Mouse (Mus musculus) bone marrow macrophage, adult 2 months (primary cell): Measurements from ENCODE around the gene Cpa2.

Experiments used
- CTCF ChIP-seq: IDR thresholded peaks from 2 replicates; pipeline ENCODE4 v1.5.1; 2012; ENCODE audit warnings: low read depth, mild to moderate bottlenecking, low read length, moderate library complexity
- POLR2A ChIP-seq: IDR thresholded peaks from 2 replicates; pipeline ENCODE4 v1.6.1; 2012; ENCODE audit warnings: mild to moderate bottlenecking, low read depth, low read length, borderline replicate concordance

DNA sequence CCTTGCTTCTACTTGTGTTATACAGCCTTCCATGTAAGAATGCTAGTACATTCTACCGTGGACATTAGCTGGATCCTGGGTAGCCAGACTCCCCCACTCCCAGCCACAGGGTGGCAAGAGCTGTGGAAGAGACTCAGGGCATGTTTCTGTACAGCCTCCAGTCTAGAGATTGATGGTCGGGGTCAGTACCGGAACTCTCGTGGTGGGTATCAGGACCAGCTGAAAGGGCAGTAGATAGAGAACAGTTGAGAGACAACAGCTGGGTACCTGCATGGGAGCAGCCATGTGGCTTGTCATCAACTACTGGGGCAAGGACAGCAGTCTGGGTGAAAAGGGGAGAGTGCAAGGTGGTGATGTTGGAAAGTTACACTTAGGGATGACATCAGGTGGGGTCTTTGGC, 63.7 kb downstream of the Cpa2 start:
- TF ChIP-seq CTCF (no peak), POLR2A (no peak)
